Mouse (Mus musculus) ES-E14 (cell line): ENCODE results near the gene Rab5if.

Experiments
- CHD2 ChIP-seq: IDR thresholded peaks from 2 replicates; pipeline ENCODE4 v1.6.1; 2014; ENCODE audit warnings: mild to moderate bottlenecking, low read depth, low read length, inconsistent platforms
- ZC3H11A ChIP-seq: IDR thresholded peaks from 2 replicates; pipeline ENCODE4 v1.6.1; 2012; ENCODE audit warnings: low read depth, mild to moderate bottlenecking, inconsistent platforms, low read length, borderline replicate concordance
- ZNF384 ChIP-seq: IDR thresholded peaks from 2 replicates; pipeline ENCODE4 v1.6.1; 2012; ENCODE audit warnings: low read depth, low read length, inconsistent platforms

GRCm38 (mm10) chr2:156877726-156878125, 14.8 kb downstream of the Rab5if start:
- TF ChIP-seq ZC3H11A (no peak), CHD2 (no peak), ZNF384 (no peak)
